Mouse (Mus musculus) kidney, adult 2 months (tissue): ENCODE results near the gene Cachd1.

ENCODE experiments used
- CTCF ChIP-seq: fragments of 200-500 bp; conservative IDR thresholded peaks from 2 replicates; pipeline ENCODE4 v1.5.1; 2011; ENCODE audit warnings: low read depth, mild to moderate bottlenecking, control low read depth, low read length, moderate library complexity, mixed read lengths; ENCODE audit not compliant: insufficient read depth, insufficient read length
- POLR2A ChIP-seq: fragments of 200-500 bp; IDR thresholded peaks from one replicate; pipeline ENCODE4 v1.6.1; 2011; ENCODE audit warnings: low read depth, low read length, control low read depth

- TF ChIP-seq CTCF = no peak
- no peak for TF ChIP-seq POLR2A
Observed at GRCm38 (mm10) chr4:100948494-100949425, 172.3 kb downstream of the Cachd1 start.
